Mouse (Mus musculus): Measurements from ENCODE around the gene Hist2h2aa2.

GRCm38 (mm10) chr3:96248141-96249033 is 8.3 kb upstream of the Hist2h2aa2 start:
- TF ChIP-seq POLR2A (IDR thresholded peaks at IDR 0.05; ENCODE audit: insufficient read length, low read depth) (no peak), TCF12 (IDR thresholded peaks at IDR 0.05; ENCODE audit: insufficient read depth, poor library complexity, severe bottlenecking) (no peak)

All from myocyte (in vitro differentiated cells).